Mouse (Mus musculus): ENCODE measurements around the gene Stip1.

- TF ChIP-seq POLR2A (IDR thresholded peaks at IDR 0.05; ENCODE audit: borderline replicate concordance, insufficient read depth, low read length) (no peak), CTCF (IDR thresholded peaks at IDR 0.05; ENCODE audit: borderline replicate concordance, insufficient read depth, low read depth, low read length) (no peak)
Measured at GRCm38 (mm10) chr19:6972247-6972917, 67.4 kb downstream of the Stip1 start.
